Mouse (Mus musculus): ENCODE data around the gene Gucy2c.
A peak's percentile ranks its signal among the peaks of the same experiment; 100 is the strongest.

Gene Gucy2c

DNA sequence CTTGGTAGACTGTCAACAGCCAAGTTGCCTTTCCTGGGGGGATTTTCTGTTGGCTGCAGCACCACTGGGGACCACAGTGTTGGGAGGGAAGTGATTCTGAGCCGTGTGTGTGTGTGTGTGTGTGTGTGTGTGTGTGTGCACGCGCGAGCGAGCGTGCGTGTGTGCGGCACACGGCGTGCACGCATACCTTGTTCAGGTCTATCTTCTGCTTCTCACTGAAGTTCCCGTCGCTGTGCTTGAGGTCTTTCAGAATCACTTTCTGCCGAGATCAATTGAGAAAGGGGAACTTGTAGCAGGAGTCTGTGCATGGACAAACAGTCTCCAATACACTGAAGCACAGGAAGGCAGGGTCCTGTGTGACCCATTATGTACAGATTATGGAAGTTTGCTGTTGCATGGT lies 53.4 kb downstream of the Gucy2c start:
- no peak for DNase-seq (ENCODE audit: low spot score)

DNA sequence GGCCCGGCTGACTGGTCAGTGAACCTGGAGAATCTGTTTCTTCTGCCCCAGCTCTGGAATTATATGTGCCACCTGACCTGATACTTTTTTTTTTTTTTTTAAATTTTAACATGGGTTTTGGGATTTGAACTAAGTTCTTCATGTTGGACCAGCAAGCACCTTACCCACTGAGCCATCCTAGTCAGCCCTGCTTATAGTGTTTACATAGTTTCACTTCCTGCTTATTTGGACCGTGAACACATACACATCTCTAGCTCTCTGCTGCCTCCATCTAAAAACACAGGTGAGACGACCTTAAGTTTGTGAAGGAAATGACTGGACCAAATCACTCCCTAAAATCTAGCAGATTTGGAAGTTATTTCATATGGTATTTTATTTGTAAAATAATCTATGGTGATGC lies 58.4 kb downstream of the Gucy2c start:
- no peak for DNase-seq (ENCODE audit: low spot score)

GRCm38 (mm10) chr6:136722565-136722964 lies 59.0 kb downstream of the Gucy2c start:
- no peak for DNase-seq (ENCODE audit: low spot score)

DNA sequence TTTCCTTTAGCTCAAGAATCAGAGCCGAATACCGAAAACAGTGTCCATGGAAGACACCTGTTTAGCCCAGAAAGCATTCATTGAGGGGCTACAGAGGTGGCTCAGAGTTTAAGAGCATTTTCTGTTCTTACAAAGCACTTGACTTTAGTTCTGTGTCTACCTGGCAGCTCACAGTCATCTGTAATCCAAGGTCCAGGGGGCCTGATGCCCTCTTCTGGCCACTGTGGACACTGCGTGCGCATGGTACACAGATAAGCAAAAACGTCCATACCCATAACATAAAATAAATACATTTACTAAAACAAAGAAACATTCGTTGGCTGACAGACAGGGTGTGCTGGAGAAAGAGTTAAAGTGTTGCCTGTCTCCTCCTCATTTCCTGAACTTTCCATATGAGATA lies 59.6 kb downstream of the Gucy2c start:
- peak; percentile 58 for DNase-seq (ENCODE audit: low spot score)

- no peak for DNase-seq (ENCODE audit: low spot score)
These were observed 61.1 kb downstream of the Gucy2c start for GRCm38 (mm10) chr6:136720436-136720835.

DNA sequence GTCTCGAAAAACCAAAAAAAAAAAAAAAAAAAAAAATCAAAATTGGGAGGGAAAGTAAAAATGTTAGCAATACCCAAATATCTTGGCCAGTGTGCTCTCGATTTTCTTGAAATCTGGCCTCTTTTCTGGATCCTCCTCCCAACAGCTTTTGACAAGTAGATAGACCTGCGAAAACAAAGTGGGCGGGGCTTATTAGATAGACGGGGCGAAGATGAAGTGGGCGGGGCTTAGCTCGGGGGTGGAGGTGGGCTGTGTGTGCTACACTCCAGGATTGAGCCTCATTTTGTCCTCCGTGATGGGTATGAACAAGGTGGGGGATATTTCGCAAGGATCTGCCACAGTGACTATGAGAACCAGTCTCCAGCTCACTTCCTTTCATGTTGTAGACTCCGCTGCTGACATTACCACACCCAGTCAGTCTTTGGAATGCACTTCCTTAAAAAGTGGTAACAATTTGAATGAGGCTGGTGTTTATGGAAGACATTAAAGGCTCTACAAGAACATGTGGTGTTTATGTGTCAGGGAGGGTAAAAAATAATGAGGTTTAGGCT lies 65.6 kb downstream of the Gucy2c start:
- DNase-seq (ENCODE audit: low spot score), result no peak

GRCm38 (mm10) chr6:136714097-136714496 lies 67.5 kb downstream of the Gucy2c start:
- DNase-seq (ENCODE audit: low spot score), result no peak

DNA sequence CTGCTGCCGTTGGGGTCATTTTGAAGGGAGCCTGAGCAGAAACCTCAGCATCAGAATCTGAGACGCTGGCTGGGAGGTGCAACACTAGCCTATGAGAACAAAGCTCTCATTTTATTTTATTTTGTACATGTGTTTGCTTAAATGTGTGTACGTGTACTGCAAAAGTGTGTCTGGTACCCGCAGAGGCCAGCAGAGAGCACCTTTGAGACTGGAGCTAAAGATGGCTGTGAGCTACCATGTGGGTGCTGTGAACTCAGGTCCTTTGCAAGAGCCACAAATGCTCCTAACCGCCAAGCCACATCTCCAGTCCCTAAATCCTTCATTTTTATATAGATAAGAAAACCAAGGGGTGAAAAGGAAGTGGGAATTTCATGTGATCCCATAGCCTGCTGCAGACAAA lies 71.2 kb downstream of the Gucy2c start:
- no peak for DNase-seq (ENCODE audit: low spot score)

DNA sequence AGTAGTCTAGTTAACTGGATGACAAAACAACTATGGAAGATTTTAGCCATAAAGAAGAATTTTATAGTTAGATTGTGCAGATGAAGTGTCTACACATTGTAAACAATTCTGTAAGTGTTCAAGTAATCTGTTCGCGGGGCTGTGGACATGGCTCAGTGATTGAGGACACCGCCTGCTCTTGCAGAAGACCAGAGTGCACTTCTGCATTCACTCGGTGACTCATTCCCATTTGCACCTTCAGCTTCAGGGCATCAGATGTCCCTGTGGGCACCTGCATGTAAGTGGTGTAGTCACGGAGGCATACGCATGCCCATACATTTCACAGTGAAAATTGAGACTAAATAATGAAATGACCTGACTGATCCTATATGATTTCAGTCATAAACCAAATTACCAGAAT lies 73.0 kb downstream of the Gucy2c start:
- no peak for DNase-seq (ENCODE audit: low spot score)

GRCm38 (mm10) chr6:136701878-136702277 lies 79.7 kb downstream of the Gucy2c start:
- DNase-seq (ENCODE audit: low spot score), result no peak

GRCm38 (mm10) chr6:136701185-136701584 lies 80.4 kb downstream of the Gucy2c start:
- DNase-seq (ENCODE audit: low spot score), result no peak

GRCm38 (mm10) chr6:136691314-136691713 lies 90.3 kb downstream of the Gucy2c start:
- no peak for DNase-seq (ENCODE audit: low spot score)

GRCm38 (mm10) chr6:136690527-136690926 lies 91.0 kb downstream of the Gucy2c start:
- no peak for DNase-seq (ENCODE audit: low spot score)

- peak; percentile 65 for DNase-seq (ENCODE audit: low spot score)
These were observed 91.7 kb downstream of the Gucy2c start for GRCm38 (mm10) chr6:136689790-136690413.

GRCm38 (mm10) chr6:136685433-136685832 lies 96.1 kb downstream of the Gucy2c start:
- no peak for DNase-seq (ENCODE audit: low spot score)

DNA sequence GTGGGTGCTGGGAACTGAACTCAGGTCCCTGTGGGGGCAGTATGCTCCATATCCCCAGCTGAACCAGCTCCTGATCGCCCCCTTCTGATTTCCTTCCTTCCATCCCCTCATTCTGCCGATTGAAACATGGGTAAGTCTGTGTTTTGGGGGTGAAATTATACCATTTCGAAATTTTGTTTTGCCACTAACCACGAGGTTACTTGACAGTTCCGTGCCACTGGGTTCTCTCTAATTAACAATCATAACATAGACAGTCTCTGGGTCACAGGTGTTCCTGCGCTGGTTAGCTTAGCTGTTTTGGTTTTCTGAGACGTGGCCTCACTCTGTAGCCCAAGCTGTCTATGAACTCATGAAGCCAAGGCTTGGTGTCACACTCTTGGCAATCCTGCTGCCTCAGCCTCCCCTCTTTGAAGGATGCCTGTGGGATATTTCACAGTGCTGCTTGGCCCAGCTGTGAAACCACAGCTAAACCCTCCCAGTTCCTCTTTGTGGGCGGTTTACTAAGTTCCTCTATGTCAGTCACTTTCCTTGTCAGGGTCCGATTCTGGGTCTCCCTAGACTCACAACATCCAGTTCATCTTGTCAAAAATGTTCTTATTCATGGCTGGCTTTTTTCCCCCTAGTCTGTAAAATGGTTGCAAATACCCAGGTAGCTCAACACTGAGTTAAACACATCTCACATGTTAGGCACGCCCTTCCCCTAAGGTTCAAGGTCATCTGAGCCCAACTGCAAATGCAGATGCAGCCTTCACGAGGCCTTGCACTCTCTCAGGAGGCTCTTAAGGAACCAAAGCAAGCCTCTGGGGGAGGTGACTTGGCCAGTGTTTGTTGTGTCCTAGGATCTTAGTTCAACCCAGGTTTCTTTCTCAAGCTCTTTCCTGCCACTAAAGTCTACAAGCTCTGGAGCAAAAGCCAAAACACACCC lies 97.9 kb downstream of the Gucy2c start:
- DNase-seq (ENCODE audit: low spot score), result peak; percentile 45

DNA sequence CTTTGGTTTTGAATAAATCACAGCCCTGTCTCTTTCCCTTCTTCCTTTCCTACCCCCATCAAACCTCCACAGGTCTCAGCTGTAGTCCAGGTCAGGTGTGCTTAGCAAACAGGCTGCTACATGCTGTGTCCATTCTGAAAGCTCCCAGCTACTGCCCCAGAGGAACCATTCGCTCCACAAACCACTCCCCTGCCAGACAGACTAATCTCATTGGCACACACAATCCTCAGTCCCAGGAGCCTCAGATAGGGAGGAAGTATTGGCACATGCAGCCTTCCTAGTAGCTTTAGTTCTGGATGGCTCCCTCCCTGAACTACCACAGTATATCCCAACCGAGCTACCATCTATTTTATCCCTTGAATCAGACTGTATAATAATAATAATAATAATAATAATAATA lies 102.2 kb downstream of the Gucy2c start:
- no peak for DNase-seq (ENCODE audit: low spot score)

GRCm38 (mm10) chr6:136674935-136675334 lies 106.6 kb downstream of the Gucy2c start:
- DNase-seq (ENCODE audit: low spot score), result no peak

DNA sequence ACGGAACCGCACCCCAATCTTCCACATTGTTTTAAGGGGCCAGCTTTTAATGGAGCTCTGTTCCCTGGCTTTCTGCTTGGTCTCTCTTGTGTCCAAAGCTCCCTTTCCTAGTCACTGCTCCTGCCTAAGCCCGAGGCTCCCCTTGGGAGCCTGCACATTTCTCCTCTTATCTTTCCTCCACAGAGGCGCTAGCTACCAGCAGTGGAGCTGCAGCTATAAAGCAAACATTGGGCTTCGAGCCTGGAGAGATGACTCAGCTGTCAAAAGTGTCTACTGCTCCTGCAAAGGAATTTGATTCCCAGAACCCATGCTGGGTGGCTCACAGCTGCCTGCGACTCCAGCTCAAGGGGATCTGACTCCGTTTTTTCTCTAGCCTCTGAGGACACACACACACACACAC lies 109.1 kb downstream of the Gucy2c start:
- DNase-seq (ENCODE audit: low spot score), result peak; percentile 66

GRCm38 (mm10) chr6:136669274-136669673 lies 112.3 kb downstream of the Gucy2c start:
- no peak for DNase-seq (ENCODE audit: low spot score)

DNA sequence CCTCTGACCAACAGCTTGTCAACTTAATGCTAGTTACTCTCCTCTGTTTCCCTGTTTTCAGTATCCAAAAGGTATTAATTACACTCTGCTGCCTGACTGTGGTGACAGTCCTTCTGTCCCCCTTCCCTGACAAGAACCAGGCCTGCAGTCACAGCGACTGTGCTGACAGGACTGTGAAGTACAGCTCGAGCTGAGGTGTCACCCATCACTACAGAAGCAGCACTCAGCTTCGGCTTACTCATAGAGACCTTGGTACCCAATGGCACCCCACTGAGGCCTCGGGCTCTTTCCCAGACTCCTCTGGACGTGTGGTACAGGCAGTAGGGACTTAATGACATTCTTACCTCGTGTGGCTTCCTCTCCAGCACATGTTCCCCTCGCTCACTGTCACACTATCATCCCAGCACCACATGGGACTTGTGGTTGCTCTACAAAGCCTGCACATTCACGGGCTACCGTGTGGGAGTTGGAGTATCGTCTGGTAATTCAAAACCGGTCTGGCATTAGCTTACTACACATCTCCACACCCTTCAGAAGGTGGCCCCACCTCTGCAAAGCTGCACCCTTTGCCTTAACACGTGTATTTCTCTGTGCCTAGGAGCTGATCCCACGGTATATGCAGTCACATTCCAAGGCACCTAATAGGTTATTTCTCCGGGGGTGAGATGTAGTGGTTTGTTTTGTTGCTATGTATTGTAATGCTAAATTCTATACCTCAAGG lies 113.1 kb downstream of the Gucy2c start:
- no peak for DNase-seq (ENCODE audit: low spot score)

DNA sequence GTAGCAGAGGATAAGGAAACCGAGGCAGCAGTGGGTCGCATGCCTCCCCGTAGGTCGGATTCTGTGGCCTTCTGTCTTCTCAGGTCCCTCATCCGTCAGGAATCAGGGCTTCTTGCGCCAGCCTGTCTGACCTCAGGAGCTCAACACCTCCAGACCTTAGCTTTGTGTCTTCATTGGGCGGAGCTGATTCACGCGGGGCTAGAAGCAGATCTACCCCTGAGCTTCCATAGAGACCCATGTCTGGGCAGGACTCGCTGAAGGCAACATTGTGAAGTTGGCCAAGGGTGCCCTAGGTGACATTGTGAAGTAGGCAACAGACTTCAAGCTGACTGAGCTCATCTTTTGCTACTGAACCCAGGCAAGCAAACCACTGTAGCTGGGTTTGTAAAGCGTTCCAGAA lies 119.5 kb downstream of the Gucy2c start:
- DNase-seq (ENCODE audit: low spot score), result no peak

DNA sequence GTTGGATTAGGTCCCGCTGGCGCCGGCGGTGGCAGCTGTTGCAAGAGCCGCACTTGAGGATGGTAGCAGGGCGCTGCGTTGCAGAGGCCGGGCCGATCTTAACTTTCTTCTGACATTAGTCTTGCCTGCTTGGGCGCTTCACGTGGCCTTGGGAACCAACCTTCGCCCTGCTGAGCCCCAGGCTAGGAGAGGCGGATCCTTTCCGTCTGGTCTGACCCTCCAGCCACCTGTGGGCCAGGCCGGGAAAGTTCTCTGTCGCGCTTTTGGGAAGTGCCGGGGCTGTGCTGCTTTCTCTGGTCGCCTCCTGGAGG lies 119.9 kb downstream of the Gucy2c start, which contains the start of gene Plbd1:
Gene Plbd1 (minus strand): TSS at position 223 of the 311 bp plus-strand sequence.
- peak; percentile 75 for DNase-seq (ENCODE audit: low spot score)
